Mouse (Mus musculus) brain, embryonic 14.5 days (tissue): ENCODE measurements at regions not wholly inside any gene's neighbourhood (a gene's known extent, or its start where the extent isn't known, plus 50 kb on each side); places are given as distances from the start of the nearest gene placed in this dataset.

Experiments used
- CTCF ChIP-seq: fragments of 200-500 bp; IDR thresholded peaks from 2 replicates; pipeline ENCODE4 v1.5.1; 2012; ENCODE audit warnings: inconsistent platforms, mild to moderate bottlenecking, moderate library complexity, borderline replicate concordance; ENCODE audit not compliant: insufficient read depth, insufficient read length; ENCODE audit errors: extremely low read depth
- POLR2A ChIP-seq: fragments of 200-500 bp; IDR thresholded peaks from 2 replicates; pipeline ENCODE4 v1.6.1; 2012; ENCODE audit warnings: mild to moderate bottlenecking, inconsistent platforms, borderline replicate concordance; ENCODE audit not compliant: poor library complexity, insufficient read depth, insufficient read length, severe bottlenecking; ENCODE audit errors: extremely low read depth

DNA sequence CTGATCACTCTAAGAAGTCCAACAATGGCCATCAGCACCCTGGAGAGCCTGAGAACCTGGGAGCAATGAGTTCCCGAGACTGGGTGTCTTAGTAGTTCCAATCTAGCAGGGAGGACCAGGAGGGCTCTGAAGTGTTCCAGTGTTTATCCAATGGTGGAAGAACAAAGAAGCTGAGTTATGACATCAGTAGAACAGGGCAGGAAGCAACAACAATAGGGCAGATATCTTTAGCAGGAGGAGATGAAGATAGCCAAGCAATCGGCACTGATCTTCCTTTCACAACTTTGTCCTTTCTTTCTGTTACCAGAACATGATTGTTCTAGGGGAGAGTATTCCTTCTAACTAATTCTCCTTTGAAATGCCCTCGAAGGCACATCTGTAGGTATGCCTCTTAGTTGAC lies 355.0 kb downstream of the Btg1 start:
- TF ChIP-seq CTCF (no peak), POLR2A (no peak)
